Mouse (Mus musculus): ENCODE data around the gene Cdc14a. TPM values are rescaled to one million over a fixed set of nuclear protein-coding genes. Genes with fewer than 3 reads are reported as not detected.

The Cdc14a gene
- total and polyA plus RNA-seq, 3 experiments, result 1.6 to 3.4 (median 2.8) TPM

- H3K4me1 ChIP-seq (ENCODE audit: control insufficient read depth, insufficient read depth, low read length), result no peaks in the 10 kb centered on the region
- no peaks in the 10 kb centered on the region for H3K79me2 ChIP-seq (replicated peaks; ENCODE audit: control insufficient read depth, insufficient read depth, low read length)
- H3K4me3 ChIP-seq, result no peak overlapping the region
- DNase-seq, result no peak
- WGBS, result 80% methylated on average over 3 of the region's 3 CpGs
- no peak overlapping the region for H3K9ac ChIP-seq (ENCODE audit: low read depth, low read length)
- intact Hi-C loops (cut with DNase I), result no loop called here
- no peak for TF ChIP-seq CTCF (IDR thresholded peaks at IDR 0.05)
- TF ChIP-seq EP300 (IDR thresholded peaks at IDR 0.05; ENCODE audit: insufficient read depth, low read depth, low read length), result no peak
- TF ChIP-seq POLR2A (IDR thresholded peaks at IDR 0.05; ENCODE audit: insufficient read depth, low read depth, low read length), result no peak
- H3K27me3 ChIP-seq (ENCODE audit: control insufficient read depth, insufficient read depth, low read length), result no peaks in the 10 kb centered on the region
- no peaks in the 10 kb centered on the region for H3K36me3 ChIP-seq (ENCODE audit: control insufficient read depth, insufficient read depth, low read length)
- no peak overlapping the region for H3K27ac ChIP-seq
These were observed 190.3 kb downstream of the Cdc14a start for GRCm38 (mm10) chr3:116233515-116233914.

GRCm38 (mm10) chr3:116232763-116233162 lies 191.1 kb downstream of the Cdc14a start:
- Histone ChIP-seq H3K27me3 (ENCODE audit: control insufficient read depth, insufficient read depth, low read length) (no peaks in the 10 kb centered on the region), H3K9ac (ENCODE audit: low read depth, low read length) (no peak overlapping the region), H3K36me3 (ENCODE audit: control insufficient read depth, insufficient read depth, low read length) (no peaks in the 10 kb centered on the region), H3K79me2 (replicated peaks; ENCODE audit: control insufficient read depth, insufficient read depth, low read length) (no peaks in the 10 kb centered on the region), H3K4me3 (no peak overlapping the region), H3K27ac (no peak overlapping the region), H3K4me1 (ENCODE audit: control insufficient read depth, insufficient read depth, low read length) (no peaks in the 10 kb centered on the region)
- intact Hi-C loops (cut with DNase I), result no loop called here
- no peak for DNase-seq
- TF ChIP-seq CTCF (IDR thresholded peaks at IDR 0.05) (no peak), EP300 (IDR thresholded peaks at IDR 0.05; ENCODE audit: insufficient read depth, low read depth, low read length) (no peak), POLR2A (IDR thresholded peaks at IDR 0.05; ENCODE audit: insufficient read depth, low read depth, low read length) (no peak)
- 63% methylated on average over 5 of the region's 5 CpGs for WGBS

- Histone ChIP-seq H3K27me3 (ENCODE audit: control insufficient read depth, insufficient read depth, low read length) (no peaks in the 10 kb centered on the region), H3K36me3 (ENCODE audit: control insufficient read depth, insufficient read depth, low read length) (no peaks in the 10 kb centered on the region), H3K4me3 (no peak overlapping the region), H3K4me1 (ENCODE audit: control insufficient read depth, insufficient read depth, low read length) (no peaks in the 10 kb centered on the region), H3K27ac (no peak overlapping the region), H3K79me2 (replicated peaks; ENCODE audit: control insufficient read depth, insufficient read depth, low read length) (no peaks in the 10 kb centered on the region), H3K9ac (ENCODE audit: low read depth, low read length) (no peak overlapping the region)
- intact Hi-C loops (cut with DNase I), result no loop called here
- DNase-seq, result no peak
- no peak for TF ChIP-seq CTCF (IDR thresholded peaks at IDR 0.05)
- no peak for TF ChIP-seq EP300 (IDR thresholded peaks at IDR 0.05; ENCODE audit: insufficient read depth, low read depth, low read length)
- no peak for TF ChIP-seq POLR2A (IDR thresholded peaks at IDR 0.05; ENCODE audit: insufficient read depth, low read depth, low read length)
- 82% methylated on average over 4 of the region's 4 CpGs for WGBS
These were observed 194.5 kb downstream of the Cdc14a start for GRCm38 (mm10) chr3:116229336-116229735.

GRCm38 (mm10) chr3:116228360-116229245 lies 195.2 kb downstream of the Cdc14a start:
- H3K4me1 ChIP-seq (ENCODE audit: control insufficient read depth, insufficient read depth, low read length), result no peaks in the 10 kb centered on the region
- no peaks in the 10 kb centered on the region for H3K36me3 ChIP-seq (ENCODE audit: control insufficient read depth, insufficient read depth, low read length)
- H3K27me3 ChIP-seq (ENCODE audit: control insufficient read depth, insufficient read depth, low read length), result no peaks in the 10 kb centered on the region
- DNase-seq, result no peak
- WGBS, result 69% methylated on average over 11 of the region's 11 CpGs
- H3K4me3 ChIP-seq, result no peak overlapping the region
- H3K27ac ChIP-seq, result no peak overlapping the region
- TF ChIP-seq POLR2A (IDR thresholded peaks at IDR 0.05; ENCODE audit: insufficient read depth, low read depth, low read length) (no peak), CTCF (IDR thresholded peaks at IDR 0.05) (no peak), EP300 (IDR thresholded peaks at IDR 0.05; ENCODE audit: insufficient read depth, low read depth, low read length) (no peak)
- no peaks in the 10 kb centered on the region for H3K79me2 ChIP-seq (replicated peaks; ENCODE audit: control insufficient read depth, insufficient read depth, low read length)
- H3K9ac ChIP-seq (ENCODE audit: low read depth, low read length), result no peak overlapping the region
- intact Hi-C loops (cut with DNase I), result no loop called here

- WGBS, result 70% methylated on average over 5 of the region's 5 CpGs
These were observed 196.4 kb downstream of the Cdc14a start for GRCm38 (mm10) chr3:116227383-116227782.

GRCm38 (mm10) chr3:116226915-116227314 lies 196.9 kb downstream of the Cdc14a start:
- intact Hi-C loops (cut with DNase I), result no loop called here
- H3K36me3 ChIP-seq (ENCODE audit: control insufficient read depth, insufficient read depth, low read length), result no peaks in the 10 kb centered on the region
- DNase-seq, result no peak
- H3K27ac ChIP-seq, result no peak overlapping the region
- H3K4me3 ChIP-seq, result no peak overlapping the region
- H3K4me1 ChIP-seq (ENCODE audit: control insufficient read depth, insufficient read depth, low read length), result no peaks in the 10 kb centered on the region; the same call in 1 of the 2 replicates
- H3K79me2 ChIP-seq (replicated peaks; ENCODE audit: control insufficient read depth, insufficient read depth, low read length), result no peaks in the 10 kb centered on the region
- no peaks in the 10 kb centered on the region for H3K27me3 ChIP-seq (ENCODE audit: control insufficient read depth, insufficient read depth, low read length)
- H3K9ac ChIP-seq (ENCODE audit: low read depth, low read length), result no peak overlapping the region
- WGBS, result 83% methylated on average over 6 of the region's 6 CpGs
- no peak for TF ChIP-seq POLR2A (IDR thresholded peaks at IDR 0.05; ENCODE audit: insufficient read depth, low read depth, low read length)
- TF ChIP-seq EP300 (IDR thresholded peaks at IDR 0.05; ENCODE audit: insufficient read depth, low read depth, low read length), result no peak
- TF ChIP-seq CTCF (IDR thresholded peaks at IDR 0.05), result no peak

More at GRCm38 (mm10) chr3:116227383-116227782, 196.4 kb downstream of the Cdc14a start:
- Histone ChIP-seq H3K27ac (no peak overlapping the region), H3K4me1 (ENCODE audit: control insufficient read depth, insufficient read depth, low read length) (no peaks in the 10 kb centered on the region; the same call in 1 of the 2 replicates), H3K27me3 (ENCODE audit: control insufficient read depth, insufficient read depth, low read length) (no peaks in the 10 kb centered on the region), H3K36me3 (ENCODE audit: control insufficient read depth, insufficient read depth, low read length) (no peaks in the 10 kb centered on the region), H3K79me2 (replicated peaks; ENCODE audit: control insufficient read depth, insufficient read depth, low read length) (no peaks in the 10 kb centered on the region), H3K4me3 (no peak overlapping the region), H3K9ac (ENCODE audit: low read depth, low read length) (no peak overlapping the region)
- no peak for TF ChIP-seq POLR2A (IDR thresholded peaks at IDR 0.05; ENCODE audit: insufficient read depth, low read depth, low read length)
- TF ChIP-seq CTCF (IDR thresholded peaks at IDR 0.05), result no peak
- TF ChIP-seq EP300 (IDR thresholded peaks at IDR 0.05; ENCODE audit: insufficient read depth, low read depth, low read length), result no peak
- DNase-seq, result no peak
- intact Hi-C loops (cut with DNase I), result no loop called here

Other genes with a start within 250 kb of the Cdc14a start
- under 1 TPM in 1 of 2 experiments, not detected in 1; 0.08 TPM for gene Gpr88, start 170.5 kb downstream of the Cdc14a start, total RNA-seq (2021)
- 0.15 and 0.23 TPM in 2 replicates for gene Gpr88, start 170.5 kb downstream of the Cdc14a start, polyA plus RNA-seq (2012; rRNA removed)
- gene Rtca, start 84.2 kb upstream of the Cdc14a start, total RNA-seq (2021), result 10 to 100 TPM; 18.7 to 21.3 TPM
- 13.6 and 22.0 TPM in 2 replicates for gene Rtca, start 84.2 kb upstream of the Cdc14a start, polyA plus RNA-seq (2012; rRNA removed)
- 10 to 100 TPM; 54.1 to 76.7 TPM for gene Dbt, start 89.0 kb upstream of the Cdc14a start, total RNA-seq (2021)
- 24.1 and 53.9 TPM in 2 replicates for gene Dbt, start 89.0 kb upstream of the Cdc14a start, polyA plus RNA-seq (2012; rRNA removed)
- gene Lrrc39, start 138.9 kb upstream of the Cdc14a start, total RNA-seq (2021), result 10 to 100 TPM; 64.4 to 69.5 TPM
- gene Lrrc39, start 138.9 kb upstream of the Cdc14a start, polyA plus RNA-seq (2012; rRNA removed), result 39.3 and 94.6 TPM in 2 replicates
- 1 to 10 TPM; 2.0 TPM for gene Sass6, start 170.9 kb upstream of the Cdc14a start, total RNA-seq (2021)
- 0.76 and 1.4 TPM in 2 replicates for gene Sass6, start 170.9 kb upstream of the Cdc14a start, polyA plus RNA-seq (2012; rRNA removed)
- gene Trmt13, start 190.6 kb upstream of the Cdc14a start, total RNA-seq (2021), result 1 to 10 TPM; 5.4 to 5.5 TPM
- gene Trmt13, start 190.6 kb upstream of the Cdc14a start, polyA plus RNA-seq (2012; rRNA removed), result 3.6 and 7.3 TPM in 2 replicates
- gene Mfsd14a, start 238.6 kb upstream of the Cdc14a start, total RNA-seq (2021), result 10 to 100 TPM; 17.5 to 19.5 TPM
- 12.0 and 23.5 TPM in 2 replicates for gene Mfsd14a, start 238.6 kb upstream of the Cdc14a start, polyA plus RNA-seq (2012; rRNA removed)

All from heart, adult 2 months (tissue).